Mouse (Mus musculus): ENCODE measurements around the gene Abraxas2.

The Abraxas2 gene

GRCm38 (mm10) chr7:132859042-132859958 is at the start of gene Abraxas2:
Abraxas2 (plus strand) TSS chr7:132859225.
- DNase-seq (ENCODE audit: low read depth, low spot score): peak; percentile 96

DNA sequence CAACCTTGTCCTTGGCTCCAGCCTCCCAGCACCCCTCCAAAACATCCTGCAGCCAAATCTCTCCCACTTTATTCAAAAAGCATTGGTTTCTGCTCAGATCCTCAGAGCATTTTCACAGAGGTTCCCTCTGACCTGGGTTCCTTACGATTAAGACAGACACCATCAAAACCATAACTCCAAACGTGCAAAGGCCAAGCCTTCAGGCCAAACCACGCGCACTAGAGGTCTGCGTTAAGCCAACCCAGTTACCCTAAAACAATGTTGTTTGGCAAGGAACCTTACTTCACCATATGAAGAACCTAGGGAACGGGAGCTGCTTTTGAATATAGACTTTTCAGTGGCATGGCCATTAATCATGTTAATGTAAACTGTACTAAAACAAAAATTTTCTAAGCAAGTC is 49.3 kb upstream of the Abraxas2 start:
- DNase-seq (ENCODE audit: low read depth, low spot score): no peak

DNA sequence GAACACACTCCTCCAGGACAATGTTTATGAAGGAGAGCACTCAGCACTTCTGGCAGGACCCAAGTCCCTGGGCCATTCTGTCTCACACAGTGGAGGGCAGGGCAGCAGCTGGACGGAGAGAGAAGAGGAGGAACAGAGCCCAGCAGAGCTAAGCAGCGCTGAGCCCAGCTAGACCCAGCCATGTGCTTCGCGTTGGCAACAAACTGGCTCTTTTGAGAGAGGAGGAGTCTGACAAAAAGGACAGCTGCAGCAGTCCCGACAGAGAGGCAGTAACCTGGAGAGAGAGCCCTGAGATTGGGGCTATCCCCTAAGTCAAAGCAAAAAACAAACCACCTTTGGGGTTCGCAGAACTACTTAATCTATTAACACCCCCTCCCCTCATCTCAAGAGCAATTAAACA is 48.7 kb upstream of the Abraxas2 start:
- peak; percentile 93 for DNase-seq (ENCODE audit: low read depth, low spot score)

DNA sequence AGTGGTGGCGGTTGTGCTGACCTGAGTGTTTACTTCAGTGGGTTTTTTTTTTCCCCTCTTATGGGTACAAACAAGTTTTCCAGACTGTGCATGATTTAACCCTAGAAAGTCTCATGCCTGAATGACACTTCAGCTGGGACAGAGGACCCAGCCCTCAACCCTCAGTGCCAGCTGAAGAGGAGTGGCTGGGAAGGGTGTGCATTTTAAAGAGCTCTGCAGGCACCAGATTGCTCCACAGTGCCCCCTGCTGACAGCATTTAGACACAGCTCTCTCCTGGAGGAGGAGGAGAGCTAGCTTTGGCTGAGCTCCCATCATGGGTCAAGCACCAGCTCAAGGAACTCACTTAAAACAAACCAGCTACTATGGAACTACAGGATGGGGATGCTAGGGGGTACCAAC is 48.1 kb upstream of the Abraxas2 start:
- DNase-seq (ENCODE audit: low read depth, low spot score): peak; percentile 96

DNA sequence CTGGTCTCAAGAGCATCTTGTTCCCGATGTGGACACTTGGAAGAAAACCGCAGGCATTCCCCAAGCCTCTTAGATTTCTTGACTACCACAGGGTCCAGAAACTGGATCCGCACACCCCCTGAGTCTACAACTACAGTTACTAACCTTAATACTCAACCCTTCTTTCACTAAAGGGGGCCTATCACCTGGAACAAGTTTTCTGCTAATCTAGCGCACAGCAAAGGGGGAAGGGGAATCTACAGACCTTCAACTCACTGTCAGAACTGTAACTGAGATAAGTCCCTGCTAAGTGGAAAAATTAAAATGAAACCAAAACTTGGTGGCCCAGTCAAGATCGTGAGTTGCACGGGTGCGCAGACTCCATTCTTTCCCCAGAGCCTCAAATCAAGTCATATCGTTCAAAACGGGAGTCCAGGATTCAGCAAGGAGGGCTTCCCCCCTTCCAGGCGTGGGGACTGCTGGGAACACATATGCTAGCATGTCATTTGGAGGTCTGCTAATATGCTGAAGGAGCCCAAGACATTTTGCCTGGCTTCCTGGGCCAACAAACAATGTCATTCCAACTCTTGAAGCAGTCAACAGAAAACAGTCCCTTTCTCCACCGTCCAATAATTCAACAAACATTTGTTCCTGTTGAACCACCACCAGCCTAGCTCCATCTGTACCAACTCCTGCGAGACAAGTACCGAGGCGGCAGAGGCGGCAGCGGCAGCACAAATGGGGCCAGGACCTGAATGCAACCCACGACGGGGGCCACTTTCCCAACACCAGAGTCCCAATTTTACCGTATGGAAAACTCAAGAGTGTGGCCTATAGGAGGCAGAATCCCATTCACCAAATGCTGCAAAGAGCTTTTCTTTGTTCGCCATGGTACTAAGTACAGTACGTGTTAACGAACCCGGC is 47.1 kb upstream of the Abraxas2 start:
- DNase-seq (ENCODE audit: low read depth, low spot score): peak; percentile 77

- peak; percentile 66 for DNase-seq (ENCODE audit: low read depth, low spot score)
These were observed 46.2 kb upstream of the Abraxas2 start for GRCm38 (mm10) chr7:132812619-132813415.

GRCm38 (mm10) chr7:132813416-132814088 is 45.5 kb upstream of the Abraxas2 start, which contains the start of gene Fam53b:
Fam53b (minus strand) TSS chr7:132813886.
- DNase-seq (ENCODE audit: low read depth, low spot score): peak; percentile 90

- DNase-seq (ENCODE audit: low read depth, low spot score): no peak
These were observed 45.0 kb upstream of the Abraxas2 start for GRCm38 (mm10) chr7:132814089-132814450.

GRCm38 (mm10) chr7:132815081-132815480 is 43.9 kb upstream of the Abraxas2 start:
- DNase-seq (ENCODE audit: low read depth, low spot score): no peak

- no peak for DNase-seq (ENCODE audit: low read depth, low spot score)
These were observed 42.5 kb upstream of the Abraxas2 start for GRCm38 (mm10) chr7:132816528-132816927.

DNA sequence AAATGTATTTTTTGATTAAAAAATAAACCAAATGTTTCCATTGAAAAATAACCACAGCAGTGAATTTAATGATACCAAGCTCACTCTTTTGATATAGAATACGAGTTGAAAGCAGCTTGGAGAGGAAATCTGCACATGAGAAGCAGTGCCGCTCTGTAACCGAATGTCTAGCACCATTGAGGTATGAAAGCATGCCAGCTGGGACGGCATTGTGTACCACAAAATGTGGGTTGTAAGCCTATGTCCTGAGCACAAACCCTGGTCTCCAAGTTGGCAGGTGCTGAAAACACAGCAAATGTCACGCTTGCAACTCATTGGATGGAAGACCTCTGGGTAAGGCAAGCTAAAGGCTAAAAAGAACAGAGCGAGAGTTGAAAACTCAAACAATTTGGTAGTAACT is 42.0 kb upstream of the Abraxas2 start:
- no peak for DNase-seq (ENCODE audit: low read depth, low spot score)

DNA sequence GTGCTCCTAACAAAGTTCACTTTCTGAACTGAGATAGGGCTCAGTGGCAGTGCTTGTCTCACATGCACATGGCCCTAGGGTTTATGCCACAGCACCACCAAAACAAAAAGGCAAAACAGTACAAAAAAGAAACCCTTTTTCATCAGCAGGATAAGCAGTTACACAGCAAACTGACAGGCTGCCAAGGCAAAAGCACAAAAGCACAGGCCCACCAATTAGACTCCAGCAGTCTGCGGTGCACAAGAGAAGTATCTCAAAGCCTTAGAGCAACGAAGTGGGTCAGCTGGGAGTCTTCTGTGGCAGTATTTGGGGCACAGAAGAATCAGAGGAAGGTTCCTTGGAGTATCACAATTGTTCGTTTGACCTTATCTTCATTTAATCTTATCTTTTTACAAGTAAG is 38.3 kb upstream of the Abraxas2 start:
- no peak for DNase-seq (ENCODE audit: low read depth, low spot score)

GRCm38 (mm10) chr7:132823832-132824231 is 35.2 kb upstream of the Abraxas2 start:
- no peak for DNase-seq (ENCODE audit: low read depth, low spot score)

- DNase-seq (ENCODE audit: low read depth, low spot score): peak; percentile 63
These were observed 34.5 kb upstream of the Abraxas2 start for GRCm38 (mm10) chr7:132824346-132825022.

GRCm38 (mm10) chr7:132830955-132831354 is 28.1 kb upstream of the Abraxas2 start:
- no peak for DNase-seq (ENCODE audit: low read depth, low spot score)

- peak; percentile 21 for DNase-seq (ENCODE audit: low read depth, low spot score)
These were observed 17.7 kb upstream of the Abraxas2 start for GRCm38 (mm10) chr7:132841287-132841686.

GRCm38 (mm10) chr7:132842455-132842854 is 16.6 kb upstream of the Abraxas2 start:
- DNase-seq (ENCODE audit: low read depth, low spot score): no peak

- no peak for DNase-seq (ENCODE audit: low read depth, low spot score)
These were observed 15.9 kb upstream of the Abraxas2 start for GRCm38 (mm10) chr7:132843152-132843551.

DNA sequence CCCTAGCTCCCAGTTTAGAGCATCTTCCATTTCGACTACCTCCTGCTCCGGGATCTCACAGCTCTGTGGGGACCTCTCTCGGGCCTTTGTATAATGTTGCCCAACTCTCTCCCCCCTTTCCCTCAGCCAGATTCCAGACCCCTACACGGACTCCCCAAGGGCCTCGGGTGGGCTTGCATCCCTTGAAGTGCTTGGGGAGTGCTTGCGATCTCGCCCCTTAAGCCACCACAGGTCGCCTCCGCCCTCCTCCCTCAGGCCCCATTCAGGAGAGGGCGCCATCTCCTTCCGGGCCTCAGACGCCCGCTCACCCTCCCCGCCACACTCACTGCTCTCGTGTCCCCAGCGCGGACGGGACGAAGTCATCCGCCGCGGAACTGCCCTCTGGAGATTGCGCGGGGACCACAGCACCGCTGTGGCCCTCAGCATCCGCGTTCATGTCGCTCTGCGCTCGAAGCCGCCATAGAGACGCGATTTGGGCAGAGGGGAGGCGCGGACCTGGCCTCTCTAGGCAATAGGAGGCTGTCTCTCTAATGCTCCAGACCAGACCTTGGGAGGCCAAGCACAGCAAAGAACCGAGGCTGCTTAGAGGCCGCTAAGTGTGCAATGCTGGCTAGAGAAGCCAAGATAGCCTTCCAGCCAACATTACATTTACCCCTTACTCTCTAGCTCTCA is 6.7 kb upstream of the Abraxas2 start, which contains the start of gene Eef1akmt2:
Gene Eef1akmt2, minus strand, starts transcription at position 501 of the 672 bp plus-strand sequence.
- peak; percentile 96 for DNase-seq (ENCODE audit: low read depth, low spot score)

DNA sequence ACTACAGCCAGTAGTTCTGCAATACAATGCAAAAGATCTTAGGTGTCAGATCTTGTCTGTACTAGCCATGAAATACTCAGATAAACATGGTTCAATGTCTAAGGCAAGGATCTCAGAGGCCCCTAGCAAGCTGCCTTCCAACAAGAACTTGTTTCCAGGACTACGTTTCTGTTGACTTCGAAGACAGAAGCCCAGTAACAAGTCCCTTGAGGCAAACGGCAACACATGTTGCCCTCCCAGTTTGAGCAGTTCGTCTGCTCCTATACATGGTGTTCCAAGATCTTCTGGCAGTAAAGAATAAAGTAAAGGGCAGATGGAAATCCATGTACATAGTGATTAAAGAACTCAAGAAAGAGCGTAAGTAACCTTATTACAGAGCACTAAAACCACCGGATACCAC is 5.7 kb upstream of the Abraxas2 start:
- no peak for DNase-seq (ENCODE audit: low read depth, low spot score)

Measured in brain, adult 2 months (tissue).